Mouse (Mus musculus): ENCODE results near the gene Olfr105-ps. TPM values are rescaled to one million over a fixed set of nuclear protein-coding genes. Genes with fewer than 3 reads are reported as not detected.

The Olfr105-ps gene
- not detected for total RNA-seq (2021)
- long read RNA-seq, experiment 1 = 0 reads
- long read RNA-seq, experiment 2 = 0 reads

- DNase-seq (ENCODE audit: low spot score in 2 of 2) = no peak
Measured at GRCm38 (mm10) chr17:37378733-37379132, at the start of gene Olfr105-ps. Gene Olfr105-ps, plus strand, starts transcription at chr17:37379033.

GRCm38 (mm10) chr17:37339598-37339997, 39.2 kb upstream of the Olfr105-ps start, which contains the start of gene Olfr103:
Gene Olfr103, minus strand, starts transcription at chr17:37339698.
- no peak for DNase-seq (ENCODE audit: low spot score in 2 of 2)

- DNase-seq (ENCODE audit: low spot score in 2 of 2) = no peak
Measured at GRCm38 (mm10) chr17:37359282-37359681, 19.6 kb upstream of the Olfr105-ps start, which contains the start of gene Olfr104-ps. Gene Olfr104-ps, plus strand, starts transcription at chr17:37359582.

- no peak for DNase-seq (ENCODE audit: low spot score in 2 of 2)
Measured at GRCm38 (mm10) chr17:37390093-37390492, 11.3 kb downstream of the Olfr105-ps start, which contains the start of gene Olfr106-ps. Gene Olfr106-ps, plus strand, starts transcription at chr17:37390393.

- no peak for DNase-seq (ENCODE audit: low spot score in 2 of 2)
Measured at GRCm38 (mm10) chr17:37398926-37399325, 20.1 kb downstream of the Olfr105-ps start, which contains the start of gene Olfr107. Gene Olfr107, plus strand, starts transcription at chr17:37399226.

- no peak for DNase-seq (ENCODE audit: low spot score in 2 of 2)
Measured at GRCm38 (mm10) chr17:37413380-37413779, 34.5 kb downstream of the Olfr105-ps start.

Other genes starting within 250 kb of the Olfr105-ps start
- not detected for gene Olfr93, start 217.5 kb upstream of the Olfr105-ps start, total RNA-seq (2021)
- not detected for gene Ubd, start 185.1 kb upstream of the Olfr105-ps start, total RNA-seq (2021)
- not detected for gene Olfr94, start 178.0 kb upstream of the Olfr105-ps start, total RNA-seq (2021)
- gene Olfr95, start 165.9 kb upstream of the Olfr105-ps start, total RNA-seq (2021) = not detected
- not detected for gene Olfr96, start 158.9 kb upstream of the Olfr105-ps start, total RNA-seq (2021)
- gene Olfr97, start 141.7 kb upstream of the Olfr105-ps start, total RNA-seq (2021) = not detected
- gene Olfr98, start 115.3 kb upstream of the Olfr105-ps start, total RNA-seq (2021) = not detected
- 1 to 10 TPM; 4.3 to 5.6 TPM for gene H2-M3, start 108.8 kb upstream of the Olfr105-ps start, total RNA-seq (2021)
- not detected for gene Olfr99, start 95.6 kb upstream of the Olfr105-ps start, total RNA-seq (2021)
- not detected for gene Olfr101, start 74.7 kb upstream of the Olfr105-ps start, total RNA-seq (2021)
- not detected for gene Olfr102, start 62.0 kb upstream of the Olfr105-ps start, total RNA-seq (2021)
- not detected for gene Olfr103, start 39.3 kb upstream of the Olfr105-ps start, total RNA-seq (2021)
- not detected for gene Olfr104-ps, start 19.5 kb upstream of the Olfr105-ps start, total RNA-seq (2021)
- gene Olfr106-ps, start 11.4 kb downstream of the Olfr105-ps start, total RNA-seq (2021) = not detected
- gene Olfr107, start 20.2 kb downstream of the Olfr105-ps start, total RNA-seq (2021) = not detected
- not detected for gene Olfr108, start 66.4 kb downstream of the Olfr105-ps start, total RNA-seq (2021)
- gene Olfr109, start 79.9 kb downstream of the Olfr105-ps start, total RNA-seq (2021) = not detected
- gene H2-M2, start 104.5 kb downstream of the Olfr105-ps start, total RNA-seq (2021) = under 1 TPM in 1 of 2 experiments, not detected in 1; 0.20 TPM
- not detected for gene Olfr110, start 113.4 kb downstream of the Olfr105-ps start, total RNA-seq (2021)
- not detected for gene Olfr111, start 129.0 kb downstream of the Olfr105-ps start, total RNA-seq (2021)
- gene Olfr112, start 190.4 kb downstream of the Olfr105-ps start, total RNA-seq (2021) = not detected
- gene Olfr113, start 198.6 kb downstream of the Olfr105-ps start, total RNA-seq (2021) = not detected
- not detected for gene Olfr114, start 213.7 kb downstream of the Olfr105-ps start, total RNA-seq (2021)
- not detected for gene Olfr115, start 248.1 kb downstream of the Olfr105-ps start, total RNA-seq (2021)
- gene Olfr116, start 248.2 kb downstream of the Olfr105-ps start, total RNA-seq (2021) = not detected

Measured in adrenal gland, postnatal 4 days (tissue).